Mouse (Mus musculus) neutrophil, adult 5-6 weeks (primary cell): ENCODE data around the gene Pate4. TPM values are rescaled to one million over a fixed set of nuclear protein-coding genes. Genes with fewer than 3 reads are reported as not detected.

ENCODE experiments used
- total RNA-seq: library from RNA; stranded (forward); fragments of 200-1000 nt; gene quantifications from 2 replicates; pipeline ENCODE4 v1.2.3, GENCODE M21; 2017

Pate4 gene
- total RNA-seq, 1 experiment from 2014 or later: not detected

Other genes starting within 250 kb of the Pate4 start
- 2.6 and 2.7 TPM in 2 replicates for gene Cdon, start 190.8 kb downstream of the Pate4 start, total RNA-seq
- gene Gm1113, start 93.7 kb downstream of the Pate4 start, total RNA-seq: not detected in 2 replicates
- gene Ddx25, start 53.4 kb downstream of the Pate4 start, total RNA-seq: 1.3 and 1.5 TPM in 2 replicates
- 25.6 and 30.9 TPM in 2 replicates for gene Pus3, start 53.3 kb downstream of the Pate4 start, total RNA-seq
- not detected in 2 replicates for gene Pate2, start 41.7 kb downstream of the Pate4 start, total RNA-seq
- 11.9 and 14.5 TPM in 2 replicates for gene Hyls1, start 41.5 kb downstream of the Pate4 start, total RNA-seq
- not detected in 2 replicates for gene Pate3, start 36.3 kb upstream of the Pate4 start, total RNA-seq
- not detected in 2 replicates for gene Pate1, start 75.4 kb upstream of the Pate4 start, total RNA-seq
- gene Gm17677, start 129.1 kb upstream of the Pate4 start, total RNA-seq: not detected in 2 replicates
- not detected in 2 replicates for gene Gm17727, start 166.2 kb upstream of the Pate4 start, total RNA-seq
- gene Gm27235, start 178.2 kb upstream of the Pate4 start, total RNA-seq: not detected in 2 replicates
- not detected in 2 replicates for gene D730048I06Rik, start 178.2 kb upstream of the Pate4 start, total RNA-seq
- gene 9230110F15Rik, start 232.2 kb upstream of the Pate4 start, total RNA-seq: not detected in 2 replicates